In genomic region chr2:178264389-178264788, GRCm38 (mm10) we compare ENCODE assay signal across 8 mouse cellular contexts.
DNase-seq lines count a peak whose midpoint lies in the region; ATAC-seq and TF ChIP-seq lines count a peak whose summit lies in the region.

No protein-coding gene starts in this region.

- H3K4me1 ChIP-seq in cortical plate, adult 2 months (ENCODE audit: control insufficient read depth, insufficient read depth, low read length): peaks cover 22% of the 10 kb centered on the region

- intact Hi-C loops in gastrocnemius, postnatal 14 days (cut with DNase I; ENCODE audit: low total_unique reads): loop anchor here (2.0 kb wide), 1 partner anchor 126 kb away; no protein-coding TSS in a partner anchor

- peak; percentile 91 for TF ChIP-seq CTCF in cortical plate, adult 2 months (IDR thresholded peaks at IDR 0.05; ENCODE audit: extremely low read depth, insufficient read depth, low read length)

- TF ChIP-seq POLR2A in cortical plate, adult 2 months (IDR thresholded peaks at IDR 0.05; ENCODE audit: extremely low read depth, insufficient read depth, low read length): no peak

- 0 out of 2 replicates have a peak overlapping the region, but pooled peaks have one; percentile 12 for H3K27ac ChIP-seq in cortical plate, adult 2 months (ENCODE audit: insufficient read depth, low read length)

- DNase-seq in adrenal gland, postnatal 10 days: peak; percentile 92
- DNase-seq in gastrocnemius, postnatal 14 days: peak; percentile 74
- peak; percentile 46 for DNase-seq in hindlimb bud, embryonic 11.5 days (ENCODE audit: extremely low spot score, low read depth, low spot score)
- peak; percentile 80 for DNase-seq in left cerebral cortex, adult 11 months (ENCODE audit: low spot score)
- DNase-seq in lung, postnatal 25 days (ENCODE audit: low spot score): peak; percentile 31
- DNase-seq in right cerebral cortex, postnatal 10 days (ENCODE audit: low spot score in 2 of 2): peak; percentile 90 to 94

- no peak overlapping the region for H3K4me3 ChIP-seq in cortical plate, adult 2 months (ENCODE audit: insufficient read depth, low read length)

- ATAC-seq in inflammation-experienced regulatory T-cells, adult 6 months: no peak

Comparison
In these comparisons a context has a peak if more than half of its experiments do, and no peak if none do; other contexts are left out.
1. DNase-seq: peak in every context shown above with its lines; median percentile 92 in adrenal gland, postnatal 10 days; 92 in right cerebral cortex, postnatal 10 days; 80 in left cerebral cortex, adult 11 months; 74 in gastrocnemius, postnatal 14 days; 46 in hindlimb bud, embryonic 11.5 days; 31 in lung, postnatal 25 days.